Mouse (Mus musculus) C2C12 (cell line): ENCODE results near the gene Gpr153. TPM values are rescaled to one million over a fixed set of nuclear protein-coding genes. Genes with fewer than 3 reads are reported as not detected.

Source experiments
- H3K27me3 ChIP-seq: one replicate; pipeline ENCODE4 v1.6.1; 2011; ENCODE audit not compliant: control insufficient read depth, insufficient read depth, insufficient read length
- H3K36me3 ChIP-seq: one replicate; pipeline ENCODE4 v1.6.1; 2011; ENCODE audit not compliant: control insufficient read depth, insufficient read depth
- H3K4me3 ChIP-seq: one replicate; pipeline ENCODE4 v1.5.1; 2011; ENCODE audit warnings: mild to moderate bottlenecking, control low read depth; ENCODE audit not compliant: poor library complexity, insufficient read depth, severe bottlenecking
- H3K79me2 ChIP-seq: one replicate; pipeline ENCODE4 v1.6.1; 2011; ENCODE audit not compliant: control insufficient read depth, insufficient read depth
- H3K79me3 ChIP-seq: one replicate; pipeline ENCODE4 v1.6.1; 2011; ENCODE audit warnings: low read depth, control low read depth
- H3ac ChIP-seq: one replicate; pipeline ENCODE3; 2011; ENCODE audit warnings: low read depth; ENCODE audit not compliant: control insufficient read depth, insufficient read length
- CEBPB ChIP-seq: IDR thresholded peaks from one replicate; pipeline ENCODE4 v1.6.1; 2011; ENCODE audit warnings: low read depth, mild to moderate bottlenecking, control low read depth, moderate library complexity
- CTCF ChIP-seq: IDR thresholded peaks from one replicate; pipeline ENCODE4 v1.5.1; 2011; ENCODE audit not compliant: control insufficient read depth, insufficient read depth, insufficient read length
- FOSL1 ChIP-seq: IDR thresholded peaks from one replicate; pipeline ENCODE4 v1.8.0; 2011; ENCODE audit warnings: mild to moderate bottlenecking, low read length; ENCODE audit not compliant: poor library complexity, insufficient read depth, severe bottlenecking
- MAX ChIP-seq: IDR thresholded peaks from one replicate; pipeline ENCODE4 v1.6.1; 2011; ENCODE audit warnings: mild to moderate bottlenecking, control low read depth
- MYOD1 ChIP-seq: IDR thresholded peaks from one replicate; pipeline ENCODE4 v1.6.1; 2011; ENCODE audit warnings: low read depth; ENCODE audit not compliant: control insufficient read depth, insufficient read length
- MYOG ChIP-seq: IDR thresholded peaks from one replicate; pipeline ENCODE4 v1.6.1; 2011; ENCODE audit not compliant: control insufficient read depth, insufficient read length; ENCODE audit errors: extremely low read depth
- USF1 ChIP-seq: IDR thresholded peaks from one replicate; pipeline ENCODE4 v1.6.1; 2011; ENCODE audit warnings: low read depth, mild to moderate bottlenecking, control low read depth, moderate library complexity
- polyA plus RNA-seq: library from polyadenylated mRNA; unstranded; fragments of >200 nt; fragmentation: generic; extraction: Trizol; gene quantifications from one replicate; pipeline ENCODE4 v1.2.1, GENCODE M21; 2012; ENCODE audit warnings: missing spikeins

The Gpr153 gene
- polyA plus RNA-seq, 1 experiment = 5.4 TPM

- no peak for TF ChIP-seq CTCF
- TF ChIP-seq FOSL1 = no peak
Measured at GRCm38 (mm10) chr4:152281601-152282000, 7.6 kb downstream of the Gpr153 start.

GRCm38 (mm10) chr4:152282721-152283120 lies 8.7 kb downstream of the Gpr153 start:
- no peaks in the 10 kb centered on the region for H3K36me3 ChIP-seq
- peaks cover 11% of the 10 kb centered on the region for H3K27me3 ChIP-seq
- TF ChIP-seq MAX = no peak
- no peak for TF ChIP-seq CTCF
- no peak for TF ChIP-seq USF1
- TF ChIP-seq MYOD1 = no peak
- no peak for TF ChIP-seq FOSL1
- no peak for TF ChIP-seq CEBPB
- no peak for TF ChIP-seq MYOG
- H3K4me3 ChIP-seq = no peak overlapping the region
- no peaks in the 10 kb centered on the region for H3K79me2 ChIP-seq
- H3K79me3 ChIP-seq = no peaks in the 10 kb centered on the region
- H3ac ChIP-seq = no peak overlapping the region

More at GRCm38 (mm10) chr4:152281601-152282000, 7.6 kb downstream of the Gpr153 start:
- Histone ChIP-seq H3K79me3 (no peaks in the 10 kb centered on the region), H3ac (no peak overlapping the region), H3K27me3 (peaks cover 5% of the 10 kb centered on the region), H3K36me3 (no peaks in the 10 kb centered on the region), H3K79me2 (no peaks in the 10 kb centered on the region), H3K4me3 (no peak overlapping the region)

- TF ChIP-seq FOSL1 (no peak), MYOG (no peak), CTCF (peak; percentile 94)
- Histone ChIP-seq H3K79me2 (no peaks in the 10 kb centered on the region), H3ac (no peak overlapping the region), H3K36me3 (no peaks in the 10 kb centered on the region), H3K27me3 (peaks cover 16% of the 10 kb centered on the region), H3K4me3 (no peak overlapping the region), H3K79me3 (no peaks in the 10 kb centered on the region)
Measured at GRCm38 (mm10) chr4:152283186-152283950, 9.3 kb downstream of the Gpr153 start.

- H3K79me2 ChIP-seq = no peaks in the 10 kb centered on the region
- no peak overlapping the region for H3ac ChIP-seq
- no peaks in the 10 kb centered on the region for H3K36me3 ChIP-seq
- no peak overlapping the region for H3K4me3 ChIP-seq
- H3K79me3 ChIP-seq = no peaks in the 10 kb centered on the region
- peaks cover 26% of the 10 kb centered on the region for H3K27me3 ChIP-seq
- TF ChIP-seq CTCF (peak; percentile 8), USF1 (no peak)
Measured at GRCm38 (mm10) chr4:152285505-152285904, 11.5 kb downstream of the Gpr153 start.

- Histone ChIP-seq H3K4me3 (no peak overlapping the region), H3ac (no peak overlapping the region), H3K36me3 (no peaks in the 10 kb centered on the region), H3K79me2 (no peaks in the 10 kb centered on the region), H3K79me3 (no peaks in the 10 kb centered on the region), H3K27me3 (peaks cover 32% of the 10 kb centered on the region)
- no peak for TF ChIP-seq CEBPB
- no peak for TF ChIP-seq FOSL1
- TF ChIP-seq USF1 = no peak
- TF ChIP-seq MYOD1 = no peak
- no peak for TF ChIP-seq CTCF
- no peak for TF ChIP-seq MYOG
- TF ChIP-seq MAX = no peak
Measured at GRCm38 (mm10) chr4:152286183-152286582, 12.2 kb downstream of the Gpr153 start.

GRCm38 (mm10) chr4:152286887-152287286 lies 12.9 kb downstream of the Gpr153 start:
- no peak for TF ChIP-seq CEBPB
- no peak for TF ChIP-seq FOSL1
- TF ChIP-seq MYOD1 = no peak
- no peak for TF ChIP-seq CTCF
- no peak for TF ChIP-seq USF1
- TF ChIP-seq MYOG = no peak
- TF ChIP-seq MAX = no peak
- Histone ChIP-seq H3ac (no peak overlapping the region), H3K4me3 (no peak overlapping the region)

More at GRCm38 (mm10) chr4:152286887-152287286, 12.9 kb downstream of the Gpr153 start:
- Histone ChIP-seq H3K36me3 (no peaks in the 10 kb centered on the region), H3K27me3 (peaks cover 37% of the 10 kb centered on the region), H3K79me3 (no peaks in the 10 kb centered on the region), H3K79me2 (no peaks in the 10 kb centered on the region)
